Mouse (Mus musculus): Measurements from ENCODE around the gene Dennd6a.
"Not testable (repeated sequence)": the region's sequence is repeated elsewhere in the genome, so short reads cannot be mapped to it uniquely, and the experiment has no call there.

The Dennd6a gene

GRCm38 (mm10) chr14:26573556-26573955 is at the start of gene Dennd6a:
Gene Dennd6a (plus strand): TSS chr14:26573856.
- DNase-seq (ENCODE audit: low read depth, low spot score): not testable (repeated sequence)

- DNase-seq (ENCODE audit: low read depth, low spot score): no peak
These were observed 47.7 kb upstream of the Dennd6a start for GRCm38 (mm10) chr14:26525955-26526354.

GRCm38 (mm10) chr14:26528296-26528695 is 45.4 kb upstream of the Dennd6a start:
- no peak for DNase-seq (ENCODE audit: low read depth, low spot score)

- no peak for DNase-seq (ENCODE audit: low read depth, low spot score)
These were observed 43.3 kb upstream of the Dennd6a start for GRCm38 (mm10) chr14:26530350-26530749.

- no peak for DNase-seq (ENCODE audit: low read depth, low spot score)
These were observed 42.0 kb upstream of the Dennd6a start for GRCm38 (mm10) chr14:26531410-26532313.

GRCm38 (mm10) chr14:26532752-26533151 is 40.9 kb upstream of the Dennd6a start:
- no peak for DNase-seq (ENCODE audit: low read depth, low spot score)

GRCm38 (mm10) chr14:26533267-26533666 is 40.4 kb upstream of the Dennd6a start:
- DNase-seq (ENCODE audit: low read depth, low spot score): no peak

- peak; percentile 4 for DNase-seq (ENCODE audit: low read depth, low spot score)
These were observed 39.6 kb upstream of the Dennd6a start for GRCm38 (mm10) chr14:26533821-26534756.

- DNase-seq (ENCODE audit: low read depth, low spot score): peak; percentile 99
These were observed 38.7 kb upstream of the Dennd6a start, which contains the start of gene Slmap for GRCm38 (mm10) chr14:26534757-26535479. Gene Slmap (minus strand): TSS chr14:26534931.

GRCm38 (mm10) chr14:26539241-26539640 is 34.4 kb upstream of the Dennd6a start:
- no peak for DNase-seq (ENCODE audit: low read depth, low spot score)

GRCm38 (mm10) chr14:26540577-26540976 is 33.1 kb upstream of the Dennd6a start:
- no peak for DNase-seq (ENCODE audit: low read depth, low spot score)

- DNase-seq (ENCODE audit: low read depth, low spot score): no peak
These were observed 31.5 kb upstream of the Dennd6a start for GRCm38 (mm10) chr14:26542136-26542535.

- no peak for DNase-seq (ENCODE audit: low read depth, low spot score)
These were observed 25.9 kb upstream of the Dennd6a start for GRCm38 (mm10) chr14:26547516-26548488.

- DNase-seq (ENCODE audit: low read depth, low spot score): no peak
These were observed 22.9 kb upstream of the Dennd6a start for GRCm38 (mm10) chr14:26550712-26551111.

GRCm38 (mm10) chr14:26552441-26552840 is 21.2 kb upstream of the Dennd6a start:
- no peak for DNase-seq (ENCODE audit: low read depth, low spot score)

GRCm38 (mm10) chr14:26552853-26553252 is 20.8 kb upstream of the Dennd6a start:
- no peak for DNase-seq (ENCODE audit: low read depth, low spot score)

GRCm38 (mm10) chr14:26557581-26557980 is 16.1 kb upstream of the Dennd6a start:
- DNase-seq (ENCODE audit: low read depth, low spot score): no peak

GRCm38 (mm10) chr14:26558536-26558935 is 15.1 kb upstream of the Dennd6a start:
- DNase-seq (ENCODE audit: low read depth, low spot score): no peak

- DNase-seq (ENCODE audit: low read depth, low spot score): no peak
These were observed 11.4 kb upstream of the Dennd6a start for GRCm38 (mm10) chr14:26562247-26562646.

GRCm38 (mm10) chr14:26569880-26570279 is 3.8 kb upstream of the Dennd6a start:
- DNase-seq (ENCODE audit: low read depth, low spot score): no peak
